Mouse (Mus musculus) liver, postnatal 0 days (tissue): ENCODE data around the gene Ptprcap. TPM values are rescaled to one million over a fixed set of nuclear protein-coding genes. Genes with fewer than 3 reads are reported as not detected.
A peak's percentile ranks its signal among the peaks of the same experiment; 100 is the strongest.
"Not testable (repeated sequence)": the region's sequence is repeated elsewhere in the genome, so short reads cannot be mapped to it uniquely, and the experiment has no call there.

Experiments used
- ATAC-seq: fragments of 200-750 bp; cut with Nextera tagmentation; 2 replicates; pipeline ENCODE4 v1.8.0; 2017; ENCODE audit warnings: mild to moderate bottlenecking, moderate library complexity
- DNase-seq: peaks from one replicate; pipeline ENCODE4 v3.0.0-alpha.2; 2016
- H3K27ac ChIP-seq: fragments of 300-500 bp; sonication (generic); 2 replicates; pipeline ENCODE4 v1.5.1; 2014; ENCODE audit warnings: antibody characterized with exemption, moderate library complexity, mild to moderate bottlenecking, low read depth
- H3K27me3 ChIP-seq: fragments of 300-500 bp; sonication (generic); 2 replicates; pipeline ENCODE4 v1.6.1; 2014; ENCODE audit warnings: low read length, control low read depth, mixed read lengths; ENCODE audit not compliant: insufficient read depth
- H3K36me3 ChIP-seq: fragments of 300-500 bp; sonication (generic); replicated peaks from 2 replicates; pipeline ENCODE4 v1.6.1; 2014; ENCODE audit warnings: mild to moderate bottlenecking, control low read depth, low read length, moderate library complexity, mixed read lengths; ENCODE audit not compliant: insufficient read depth
- H3K4me1 ChIP-seq: fragments of 300-500 bp; sonication (generic); 2 replicates; pipeline ENCODE4 v1.6.1; 2014; ENCODE audit warnings: antibody characterized with exemption, mild to moderate bottlenecking, control low read depth; ENCODE audit not compliant: insufficient read depth
- H3K4me2 ChIP-seq: fragments of 300-500 bp; sonication (generic); 2 replicates; pipeline ENCODE4 v1.6.1; 2014; ENCODE audit warnings: low read depth, mild to moderate bottlenecking, low read length, moderate library complexity, mixed read lengths
- H3K4me3 ChIP-seq: fragments of 300-500 bp; sonication (generic); 2 replicates; pipeline ENCODE4 v1.5.1; 2014; ENCODE audit warnings: low read depth, low read length
- H3K9ac ChIP-seq: fragments of 300-500 bp; sonication (generic); replicated peaks from 2 replicates; pipeline ENCODE4 v1.6.1; 2014; ENCODE audit warnings: mild to moderate bottlenecking, moderate library complexity
- H3K9me3 ChIP-seq: fragments of 300-500 bp; sonication (generic); 2 replicates; pipeline ENCODE4 v1.6.1; 2016; ENCODE audit warnings: mild to moderate bottlenecking, control low read depth, low read length, mixed read lengths
- CTCF ChIP-seq: sonication (generic); IDR thresholded peaks from 2 replicates; pipeline ENCODE4 v1.5.1; 2016; ENCODE audit warnings: antibody characterized with exemption, low read depth
- EP300 ChIP-seq: IDR thresholded peaks from 2 replicates; pipeline ENCODE4 v1.6.1; 2016; ENCODE audit warnings: antibody characterized with exemption, low read depth, mild to moderate bottlenecking
- WGBS: fragments of 180-500 bp; shearing (Covaris S2); extraction: QIAGEN DNeasy Blood & Tissue Kit; methylation state at CpG from one replicate; pipeline ENCODE4 v1.1.7; 2014; ENCODE audit not compliant: insufficient replicate concordance; 5-methylcytosine and 5-hydroxymethylcytosine counted together
- polyA plus RNA-seq: library from polyadenylated mRNA; unstranded; fragments of >200 nt; fragmentation: Nextera tagmentation; extraction: Ambion mirVana; gene quantifications from 2 replicates; pipeline ENCODE4 v1.2.1, GENCODE M21; 2015

Ptprcap gene
- polyA plus RNA-seq, 1 experiment from 2014 or later = 35.7 TPM

- Histone ChIP-seq H3K27ac (no peak overlapping the region), H3K4me1 (peaks cover 41% of the 10 kb centered on the region), H3K9me3 (no peaks in the 10 kb centered on the region), H3K4me2 (no peak overlapping the region), H3K4me3 (no peak overlapping the region), H3K27me3 (no peaks in the 10 kb centered on the region), H3K9ac (no peak overlapping the region), H3K36me3 (peaks cover 44% of the 10 kb centered on the region)
- no peak for DNase-seq
- TF ChIP-seq CTCF = no peak
- no peak for TF ChIP-seq EP300
- ATAC-seq = no peak
- WGBS = 93% methylated on average over 2 of the region's 2 CpGs
Measured at GRCm38 (mm10) chr19:4118350-4118749, 35.1 kb upstream of the Ptprcap start.

GRCm38 (mm10) chr19:4119716-4120487 lies 33.5 kb upstream of the Ptprcap start:
- WGBS = 64% methylated on average over 6 of the region's 6 CpGs
- H3K9ac ChIP-seq = no peak overlapping the region

GRCm38 (mm10) chr19:4120496-4120895 lies 32.9 kb upstream of the Ptprcap start:
- no peak for ATAC-seq
- TF ChIP-seq CTCF (no peak), EP300 (no peak)
- no peak overlapping the region for H3K9ac ChIP-seq

More at GRCm38 (mm10) chr19:4119716-4120487, 33.5 kb upstream of the Ptprcap start:
- Histone ChIP-seq H3K9me3 (no peaks in the 10 kb centered on the region), H3K36me3 (peaks cover 34% of the 10 kb centered on the region), H3K4me2 (peak overlapping the region; percentile 64; the same call in 1 of the 2 replicates), H3K27ac (no peak overlapping the region), H3K27me3 (no peaks in the 10 kb centered on the region), H3K4me1 (peaks cover 38% of the 10 kb centered on the region), H3K4me3 (no peak overlapping the region)
- DNase-seq = no peak
- no peak for ATAC-seq
- TF ChIP-seq CTCF = no peak
- no peak for TF ChIP-seq EP300

GRCm38 (mm10) chr19:4121097-4121805 lies 32.2 kb upstream of the Ptprcap start:
- Histone ChIP-seq H3K4me3 (peak overlapping the region; percentile 31), H3K36me3 (peaks cover 20% of the 10 kb centered on the region), H3K4me2 (peak overlapping the region; percentile 64), H3K9me3 (no peaks in the 10 kb centered on the region), H3K27me3 (no peaks in the 10 kb centered on the region), H3K4me1 (peaks cover 41% of the 10 kb centered on the region), H3K27ac (peak overlapping the region; percentile 78), H3K9ac (0 out of 2 replicates have a peak overlapping the region, but pooled peaks have one; percentile 1)
- DNase-seq (peak; percentile 97), ATAC-seq (peak; percentile 73)
- WGBS = 3% methylated on average over 38 of the region's 38 CpGs
- TF ChIP-seq CTCF (no peak), EP300 (peak; percentile 57; the same call in 1 of the 2 replicates)

More at GRCm38 (mm10) chr19:4120496-4120895, 32.9 kb upstream of the Ptprcap start:
- WGBS = 86% methylated on average over 2 of the region's 2 CpGs
- no peaks in the 10 kb centered on the region for H3K9me3 ChIP-seq
- no peak overlapping the region for H3K27ac ChIP-seq
- peaks cover 41% of the 10 kb centered on the region for H3K4me1 ChIP-seq
- peaks cover 28% of the 10 kb centered on the region for H3K36me3 ChIP-seq
- H3K4me2 ChIP-seq = peak overlapping the region; percentile 64
- no peak for DNase-seq
- H3K4me3 ChIP-seq = peak overlapping the region; percentile 31; the same call in 1 of the 2 replicates
- no peaks in the 10 kb centered on the region for H3K27me3 ChIP-seq

- H3K4me3 ChIP-seq, H3K9ac ChIP-seq, H3K27me3 ChIP-seq, ATAC-seq, H3K9me3 ChIP-seq, DNase-seq: not testable (repeated sequence)
- Histone ChIP-seq H3K4me2 (peak overlapping the region; percentile 47), H3K36me3 (peaks cover 15% of the 10 kb centered on the region), H3K4me1 (peaks cover 47% of the 10 kb centered on the region), H3K27ac (peak overlapping the region; percentile 78)
- WGBS = 36% methylated on average over 6 of the region's 6 CpGs
Measured at GRCm38 (mm10) chr19:4121896-4122295, 31.5 kb upstream of the Ptprcap start.
